Mouse (Mus musculus) T-helper 2 cell (primary cell): Measurements from ENCODE around the gene Ttc9b.
"Not testable (repeated sequence)": the region's sequence is repeated elsewhere in the genome, so short reads cannot be mapped to it uniquely, and the experiment has no call there.

Source experiments
- in situ Hi-C: fragments of 300-600 bp; cut with MboI, MseI; formaldehyde crosslinking; loops from one replicate; pipeline ENCODE4 v1.15.1; 2025; ENCODE audit warnings: high pct_unique_total_duplicates

Ttc9b gene

GRCm38 (mm10) chr7:27635094-27635493 is 18.6 kb upstream of the Ttc9b start:
- in situ Hi-C loops, result not testable (repeated sequence)

DNA sequence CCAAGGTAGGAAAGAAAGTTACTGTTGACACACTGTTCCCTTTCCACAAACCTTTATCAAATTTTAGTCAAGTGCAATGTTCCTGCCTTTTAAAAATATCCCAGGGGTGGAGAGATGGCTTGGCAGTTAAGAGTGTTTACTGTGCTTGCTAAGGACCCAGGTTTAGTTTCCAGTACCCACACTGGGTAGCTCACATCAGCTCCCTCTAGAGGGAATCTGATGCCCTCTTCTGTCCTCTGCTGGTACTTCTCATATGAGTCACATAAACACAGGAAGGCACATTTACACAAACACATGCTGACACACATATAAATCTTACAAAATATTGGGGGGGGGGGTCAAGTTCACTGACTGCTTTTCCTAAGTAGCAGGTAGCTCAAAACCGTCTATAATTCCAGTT is 9.2 kb upstream of the Ttc9b start:
- in situ Hi-C loops, result no loop called here

GRCm38 (mm10) chr7:27646516-27646915 is 7.2 kb upstream of the Ttc9b start:
- in situ Hi-C loops, result no loop called here

- in situ Hi-C loops, result no loop called here
Measured at GRCm38 (mm10) chr7:27647281-27648002, 6.3 kb upstream of the Ttc9b start.

GRCm38 (mm10) chr7:27649723-27650122 is 4.0 kb upstream of the Ttc9b start:
- in situ Hi-C loops, result loop anchor here (5.0 kb wide), 1 partner anchor 52 kb away; no protein-coding TSS in a partner anchor

GRCm38 (mm10) chr7:27650949-27651348 is 2.8 kb upstream of the Ttc9b start:
- in situ Hi-C loops, result loop anchor here (5.0 kb wide), 1 partner anchor 54 kb away; no protein-coding TSS in a partner anchor

GRCm38 (mm10) chr7:27654607-27655276 is 1.0 kb downstream of the Ttc9b start:
- in situ Hi-C loops, result loop anchor here (5.0 kb wide), 1 partner anchor 57 kb away; no protein-coding TSS in a partner anchor

- in situ Hi-C loops, result no loop called here
Measured at GRCm38 (mm10) chr7:27655545-27655944, 1.8 kb downstream of the Ttc9b start.

GRCm38 (mm10) chr7:27656600-27656999 is 2.9 kb downstream of the Ttc9b start:
- in situ Hi-C loops, result no loop called here

GRCm38 (mm10) chr7:27657824-27658395 is 4.2 kb downstream of the Ttc9b start:
- in situ Hi-C loops, result no loop called here

DNA sequence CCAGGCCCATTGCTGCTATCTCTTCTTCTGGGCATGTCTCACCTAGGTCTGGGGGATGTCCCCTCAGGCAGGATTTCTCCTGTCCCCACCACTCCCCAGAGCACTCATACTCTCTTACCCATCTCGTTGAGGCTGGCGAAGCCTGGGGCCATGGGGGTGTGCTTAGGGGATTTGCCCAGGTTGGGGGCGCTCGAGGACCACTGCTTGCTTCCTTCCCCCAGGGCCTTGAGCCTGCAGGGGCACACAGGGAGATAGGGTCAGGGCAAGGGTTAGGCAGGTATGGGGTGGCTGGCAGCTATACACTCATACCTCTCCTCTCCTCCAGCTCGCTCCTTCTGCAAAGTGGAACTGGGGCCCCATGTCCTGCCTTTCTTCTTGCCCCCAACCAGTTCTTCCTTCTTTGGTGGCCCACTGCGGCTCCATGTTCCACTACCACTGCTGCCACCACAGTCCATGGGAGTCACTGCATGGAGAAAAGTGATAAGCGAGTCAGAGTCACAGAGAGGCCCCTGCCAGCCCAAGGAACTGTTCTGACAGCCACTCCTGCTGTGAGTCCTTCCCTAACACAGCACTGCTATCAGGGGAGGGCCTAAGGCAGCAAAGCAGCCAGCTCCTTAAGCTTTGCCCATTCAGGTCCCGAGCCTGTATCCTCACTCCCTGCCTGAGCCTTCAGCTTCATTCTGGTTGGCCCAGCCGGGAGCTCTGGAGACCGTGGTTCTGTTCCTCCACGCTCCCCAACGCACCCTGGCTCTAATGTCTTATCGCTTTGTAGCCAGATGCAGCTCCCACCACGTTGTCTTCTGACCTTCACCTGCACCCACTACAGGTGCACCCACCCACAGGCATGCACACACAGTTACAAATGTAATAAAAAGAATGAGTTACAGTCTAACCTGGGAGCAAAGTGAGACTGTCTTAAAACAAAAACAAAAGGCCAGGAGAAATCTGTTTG is 5.3 kb downstream of the Ttc9b start:
- in situ Hi-C loops, result no loop called here

- in situ Hi-C loops, result no loop called here
Measured at GRCm38 (mm10) chr7:27662038-27662437, 8.3 kb downstream of the Ttc9b start.

GRCm38 (mm10) chr7:27673064-27673574 is 19.4 kb downstream of the Ttc9b start:
- in situ Hi-C loops, result no loop called here

- in situ Hi-C loops, result no loop called here
Measured at GRCm38 (mm10) chr7:27673575-27674131, 19.9 kb downstream of the Ttc9b start.

DNA sequence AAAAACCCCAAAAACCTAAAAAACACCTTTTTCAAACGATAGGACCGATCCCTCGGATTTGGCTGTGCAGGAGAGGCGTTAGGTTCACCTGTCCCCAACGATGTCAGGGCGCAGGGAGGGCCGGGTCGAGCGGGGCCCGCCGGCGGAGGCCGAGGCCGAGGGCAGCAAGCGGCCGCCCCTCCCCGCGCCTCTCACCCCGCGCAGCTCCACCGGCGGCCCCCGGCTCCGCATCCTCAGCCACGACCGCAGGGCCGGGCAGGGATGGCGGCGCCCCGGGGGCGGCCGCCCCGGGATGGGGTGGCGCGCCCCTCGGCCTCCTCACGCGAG is 20.4 kb downstream of the Ttc9b start:
- in situ Hi-C loops, result no loop called here

- in situ Hi-C loops, result no loop called here
Measured at GRCm38 (mm10) chr7:27674522-27675221, 21.0 kb downstream of the Ttc9b start, which contains the start of gene Map3k10. TSS of gene Map3k10 (minus strand) at chr7:27674598.

- in situ Hi-C loops, result no loop called here
Measured at GRCm38 (mm10) chr7:27675222-27675612, 21.5 kb downstream of the Ttc9b start.

- in situ Hi-C loops, result loop anchor here (10.0 kb wide), 1 partner anchor 122 kb away; the partner anchor contains the start of gene Zfp626
Measured at GRCm38 (mm10) chr7:27683218-27683617, 29.5 kb downstream of the Ttc9b start.

DNA sequence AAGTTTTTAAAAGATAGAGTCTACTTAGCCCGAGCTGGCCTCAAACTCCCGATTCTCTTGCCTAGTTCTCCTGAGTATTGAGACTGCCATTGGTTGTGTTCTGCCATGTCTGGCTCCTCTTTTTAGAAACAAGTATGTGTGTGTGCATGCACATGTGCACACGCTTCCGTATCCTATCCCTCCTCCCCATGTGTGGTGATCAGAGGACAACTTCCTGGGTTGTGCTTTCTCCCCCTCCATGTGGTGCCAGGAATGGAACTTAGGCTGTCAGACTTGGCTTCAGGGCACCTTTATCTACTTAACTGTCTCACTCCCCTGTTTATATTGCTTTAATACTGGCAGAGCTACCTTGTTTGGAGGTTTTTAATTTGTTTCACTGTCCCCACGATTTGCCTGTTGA is 31.5 kb downstream of the Ttc9b start:
- in situ Hi-C loops, result loop anchor here (10.0 kb wide), 1 partner anchor 120 kb away; the partner anchor contains the start of gene Zfp626

DNA sequence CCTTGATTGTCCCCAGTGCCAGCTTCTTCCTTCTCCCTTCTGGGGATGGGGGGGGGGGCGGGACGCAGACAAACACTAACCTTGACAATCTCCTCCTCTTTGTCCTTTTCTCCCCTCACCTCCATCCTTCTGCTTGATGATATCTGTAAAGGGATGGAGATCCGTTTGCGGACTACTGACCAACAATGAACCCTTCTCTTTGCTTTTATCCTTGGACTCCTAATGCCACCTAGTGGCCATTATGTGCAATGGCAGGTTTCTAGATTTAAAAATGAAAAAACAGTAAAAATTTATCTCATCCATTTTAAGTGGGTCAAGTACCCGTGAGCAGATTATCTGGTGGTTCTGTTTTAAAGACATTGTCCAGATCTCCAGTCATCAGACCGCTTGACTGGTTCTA is 32.0 kb downstream of the Ttc9b start:
- in situ Hi-C loops, result loop anchor here (10.0 kb wide), 1 partner anchor 119 kb away; the partner anchor contains the start of gene Zfp626
